Mouse (Mus musculus): ENCODE data around the gene Dusp2. TPM values are rescaled to one million over a fixed set of nuclear protein-coding genes. Genes with fewer than 3 reads are reported as not detected.
A peak's percentile ranks its signal among the peaks of the same experiment; 100 is the strongest.

Dusp2 gene
- polyA plus RNA-seq, 1 experiment from 2014 or later = 4.9 TPM

DNA sequence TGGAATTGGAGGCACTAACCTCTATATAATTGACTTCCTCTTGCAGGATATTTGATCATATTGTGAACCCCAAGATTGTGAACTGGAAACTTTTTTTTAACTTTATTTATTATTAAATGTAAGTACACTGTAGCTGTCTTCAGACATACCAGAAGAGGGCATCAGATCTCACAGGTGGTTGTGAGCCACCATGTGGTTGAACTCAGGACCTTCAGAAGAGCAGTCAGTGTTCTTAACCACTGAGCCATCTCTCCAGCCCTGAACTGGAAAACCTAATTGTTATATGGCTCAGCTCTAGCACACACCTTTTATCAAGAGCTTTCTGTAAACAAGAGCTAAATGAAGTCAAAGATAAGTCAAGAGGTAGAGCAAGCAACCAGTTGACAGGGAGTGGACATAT is 29.8 kb upstream of the Dusp2 start:
- no peak overlapping the region for H3K4me2 ChIP-seq (replicated peaks; ENCODE audit: low read depth, low read length)
- no peaks in the 10 kb centered on the region for H3K9me3 ChIP-seq (ENCODE audit: control insufficient read depth, low read length)
- no peaks in the 10 kb centered on the region for H3K4me1 ChIP-seq (replicated peaks; ENCODE audit: control insufficient read depth, insufficient read depth, low read length)
- no peaks in the 10 kb centered on the region for H3K27me3 ChIP-seq (ENCODE audit: control insufficient read depth, insufficient read depth, low read length)
- no peak for DNase-seq (ENCODE audit: low spot score)
- no peaks in the 10 kb centered on the region for H3K36me3 ChIP-seq (ENCODE audit: control insufficient read depth, insufficient read depth, low read length)
- no peak for ATAC-seq (ENCODE audit: low FRiP score)
- no peak overlapping the region for H3K9ac ChIP-seq (ENCODE audit: low read depth, low read length)
- H3K27ac ChIP-seq (ENCODE audit: low read depth, low read length) = no peak overlapping the region
- H3K4me3 ChIP-seq (ENCODE audit: low read depth, low read length) = no peak overlapping the region

DNA sequence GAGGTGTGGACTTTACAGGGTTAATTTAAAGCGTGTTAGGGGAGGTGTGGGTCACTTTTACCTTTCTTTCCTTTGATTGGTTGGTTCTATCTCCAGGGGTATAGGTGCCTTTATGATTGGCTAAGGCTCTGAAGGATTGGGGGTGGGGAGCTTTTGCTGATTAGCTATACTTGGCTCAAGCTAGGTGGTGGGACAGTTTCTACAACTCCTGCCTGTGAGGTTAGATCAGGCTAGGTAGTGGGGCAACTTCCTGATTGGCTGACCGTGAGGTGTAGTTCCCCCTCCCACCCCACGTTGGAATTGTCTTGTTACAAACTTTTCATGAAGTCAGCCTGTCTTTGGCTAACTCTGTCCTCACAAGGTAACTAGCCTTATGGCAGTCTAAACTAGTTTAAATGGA is 28.8 kb upstream of the Dusp2 start:
- Histone ChIP-seq H3K9ac (ENCODE audit: low read depth, low read length) (no peak overlapping the region), H3K4me2 (replicated peaks; ENCODE audit: low read depth, low read length) (no peak overlapping the region), H3K4me1 (replicated peaks; ENCODE audit: control insufficient read depth, insufficient read depth, low read length) (no peaks in the 10 kb centered on the region), H3K27me3 (ENCODE audit: control insufficient read depth, insufficient read depth, low read length) (no peaks in the 10 kb centered on the region), H3K36me3 (ENCODE audit: control insufficient read depth, insufficient read depth, low read length) (no peaks in the 10 kb centered on the region), H3K4me3 (ENCODE audit: low read depth, low read length) (no peak overlapping the region), H3K9me3 (ENCODE audit: control insufficient read depth, low read length) (no peaks in the 10 kb centered on the region), H3K27ac (ENCODE audit: low read depth, low read length) (no peak overlapping the region)
- no peak for DNase-seq (ENCODE audit: low spot score)
- 41% methylated on average over 3 of the region's 3 CpGs for WGBS
- ATAC-seq (ENCODE audit: low FRiP score) = no peak

DNA sequence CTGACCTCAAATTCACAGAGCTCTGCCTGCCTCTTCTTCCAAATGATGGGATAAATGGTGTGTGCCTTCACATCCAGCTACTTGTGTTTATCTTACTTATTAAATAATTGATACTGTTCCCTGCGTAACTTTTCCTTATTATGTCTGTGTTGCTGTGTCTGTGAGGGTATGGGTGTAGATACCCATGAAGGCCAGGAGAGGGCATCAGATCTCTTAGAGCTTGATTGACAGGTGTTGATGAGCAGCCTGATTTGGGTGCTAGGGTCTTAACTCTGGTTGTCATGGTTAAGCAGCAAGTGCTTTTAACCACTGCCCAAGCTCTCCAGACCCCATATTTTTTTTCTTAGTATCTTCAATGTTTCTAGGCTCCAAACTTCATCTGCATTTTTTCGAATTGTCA is 27.3 kb upstream of the Dusp2 start:
- no peak overlapping the region for H3K27ac ChIP-seq (ENCODE audit: low read depth, low read length)
- no peak overlapping the region for H3K4me3 ChIP-seq (ENCODE audit: low read depth, low read length)
- no peak overlapping the region for H3K4me2 ChIP-seq (replicated peaks; ENCODE audit: low read depth, low read length)
- H3K27me3 ChIP-seq (ENCODE audit: control insufficient read depth, insufficient read depth, low read length) = no peaks in the 10 kb centered on the region
- H3K4me1 ChIP-seq (replicated peaks; ENCODE audit: control insufficient read depth, insufficient read depth, low read length) = no peaks in the 10 kb centered on the region
- WGBS = 97% methylated on average over 2 of the region's 2 CpGs
- DNase-seq (ENCODE audit: low spot score) (peak; percentile 11), ATAC-seq (ENCODE audit: low FRiP score) (no peak)
- no peak overlapping the region for H3K9ac ChIP-seq (ENCODE audit: low read depth, low read length)
- H3K9me3 ChIP-seq (ENCODE audit: control insufficient read depth, low read length) = no peaks in the 10 kb centered on the region
- no peaks in the 10 kb centered on the region for H3K36me3 ChIP-seq (ENCODE audit: control insufficient read depth, insufficient read depth, low read length)

DNA sequence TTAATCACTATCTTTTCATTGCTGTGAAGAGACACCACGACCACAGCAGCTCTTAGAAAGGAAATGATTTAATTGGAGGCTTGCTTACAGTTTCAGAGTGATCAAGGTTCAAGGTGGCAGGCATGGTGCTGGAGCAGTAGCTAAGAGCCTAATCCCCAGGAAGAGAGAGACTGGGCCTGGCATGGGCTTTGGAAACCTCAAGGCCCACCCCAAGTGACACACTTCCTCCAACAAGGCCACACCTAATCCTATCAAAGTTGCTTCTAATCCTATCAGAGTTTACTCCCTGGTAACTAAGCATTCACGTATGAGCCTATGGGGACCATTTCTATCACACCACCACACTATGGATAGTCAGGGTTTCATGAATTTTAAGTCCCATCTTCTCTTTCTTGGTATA is 25.7 kb upstream of the Dusp2 start:
- Histone ChIP-seq H3K4me3 (ENCODE audit: low read depth, low read length) (no peak overlapping the region), H3K36me3 (ENCODE audit: control insufficient read depth, insufficient read depth, low read length) (no peaks in the 10 kb centered on the region), H3K9ac (ENCODE audit: low read depth, low read length) (no peak overlapping the region), H3K27ac (ENCODE audit: low read depth, low read length) (no peak overlapping the region), H3K4me1 (replicated peaks; ENCODE audit: control insufficient read depth, insufficient read depth, low read length) (no peaks in the 10 kb centered on the region), H3K27me3 (ENCODE audit: control insufficient read depth, insufficient read depth, low read length) (no peaks in the 10 kb centered on the region), H3K4me2 (replicated peaks; ENCODE audit: low read depth, low read length) (no peak overlapping the region), H3K9me3 (ENCODE audit: control insufficient read depth, low read length) (no peaks in the 10 kb centered on the region)
- WGBS = 76% methylated on average over 2 of the region's 2 CpGs
- ATAC-seq (ENCODE audit: low FRiP score) (no peak), DNase-seq (ENCODE audit: low spot score) (no peak)

DNA sequence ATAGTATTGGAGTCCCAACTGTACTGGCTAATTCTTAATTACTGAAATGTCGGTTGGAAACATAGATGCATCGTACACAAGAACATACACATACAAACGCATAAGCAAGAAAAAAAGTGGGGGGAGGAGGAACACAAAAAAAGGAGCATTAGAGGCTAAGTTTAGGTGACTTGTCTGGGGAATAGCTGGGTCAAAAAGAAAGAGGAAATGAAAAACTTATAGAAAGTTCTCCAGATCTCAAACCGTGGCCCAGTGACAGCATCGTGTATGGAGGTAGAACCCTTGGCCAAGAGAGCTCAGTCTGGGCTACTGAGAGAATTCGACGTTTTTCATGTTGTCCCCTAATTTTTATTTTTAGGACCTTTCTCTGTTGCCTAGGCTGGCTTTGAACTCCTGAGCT is 25.3 kb upstream of the Dusp2 start:
- WGBS = 91% methylated on average over 7 of the region's 7 CpGs
- H3K36me3 ChIP-seq (ENCODE audit: control insufficient read depth, insufficient read depth, low read length) = no peaks in the 10 kb centered on the region
- no peak overlapping the region for H3K27ac ChIP-seq (ENCODE audit: low read depth, low read length)
- no peak overlapping the region for H3K9ac ChIP-seq (ENCODE audit: low read depth, low read length)
- no peaks in the 10 kb centered on the region for H3K27me3 ChIP-seq (ENCODE audit: control insufficient read depth, insufficient read depth, low read length)
- H3K9me3 ChIP-seq (ENCODE audit: control insufficient read depth, low read length) = no peaks in the 10 kb centered on the region
- ATAC-seq (ENCODE audit: low FRiP score) = no peak
- H3K4me3 ChIP-seq (ENCODE audit: low read depth, low read length) = no peak overlapping the region
- no peaks in the 10 kb centered on the region for H3K4me1 ChIP-seq (replicated peaks; ENCODE audit: control insufficient read depth, insufficient read depth, low read length)
- DNase-seq (ENCODE audit: low spot score) = no peak
- no peak overlapping the region for H3K4me2 ChIP-seq (replicated peaks; ENCODE audit: low read depth, low read length)

DNA sequence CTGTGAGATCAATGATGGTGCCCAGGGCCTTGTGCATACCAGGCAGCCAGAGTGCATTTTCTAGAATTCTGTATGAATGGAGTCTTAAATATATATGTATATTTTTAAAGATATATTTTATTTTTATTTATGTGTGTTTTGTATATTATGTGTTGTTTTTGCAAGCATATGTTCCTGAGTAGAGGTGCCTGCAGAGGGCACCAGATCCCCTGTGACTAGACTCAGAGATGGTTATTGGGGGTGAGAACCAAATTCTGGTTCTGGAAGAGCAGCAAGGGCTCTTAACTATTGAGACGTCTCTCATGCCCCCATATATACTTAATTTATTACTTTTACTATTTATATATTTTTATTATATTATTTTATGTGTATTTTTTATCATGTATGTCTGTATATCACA is 24.8 kb upstream of the Dusp2 start:
- no peaks in the 10 kb centered on the region for H3K9me3 ChIP-seq (ENCODE audit: control insufficient read depth, low read length)
- no peaks in the 10 kb centered on the region for H3K36me3 ChIP-seq (ENCODE audit: control insufficient read depth, insufficient read depth, low read length)
- H3K4me2 ChIP-seq (replicated peaks; ENCODE audit: low read depth, low read length) = no peak overlapping the region
- H3K27ac ChIP-seq (ENCODE audit: low read depth, low read length) = no peak overlapping the region
- no peaks in the 10 kb centered on the region for H3K27me3 ChIP-seq (ENCODE audit: control insufficient read depth, insufficient read depth, low read length)
- ATAC-seq (ENCODE audit: low FRiP score) = no peak
- no peak overlapping the region for H3K4me3 ChIP-seq (ENCODE audit: low read depth, low read length)
- H3K9ac ChIP-seq (ENCODE audit: low read depth, low read length) = no peak overlapping the region
- no peak for DNase-seq (ENCODE audit: low spot score)
- H3K4me1 ChIP-seq (replicated peaks; ENCODE audit: control insufficient read depth, insufficient read depth, low read length) = no peaks in the 10 kb centered on the region
- 88% methylated on average over 1 of the region's 1 CpGs for WGBS

DNA sequence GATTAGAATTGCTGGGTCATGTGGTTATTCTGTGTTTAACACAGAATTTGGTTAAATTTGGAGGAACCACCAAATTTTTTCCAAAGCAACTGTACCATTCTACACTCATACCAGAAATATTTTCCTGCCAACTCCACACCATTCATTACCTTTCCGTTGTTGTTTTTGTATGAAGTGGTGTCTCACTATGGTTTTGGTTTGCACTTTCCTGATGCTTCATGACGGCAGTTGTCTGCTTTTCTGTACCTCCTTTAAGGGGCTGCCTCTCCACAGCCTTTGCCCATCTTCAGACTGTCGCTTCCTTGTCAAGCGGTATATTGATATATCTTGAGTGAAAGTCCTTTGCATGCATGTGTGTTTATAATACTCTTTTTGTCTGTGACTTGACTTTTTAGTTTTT is 23.2 kb upstream of the Dusp2 start:
- Histone ChIP-seq H3K27ac (ENCODE audit: low read depth, low read length) (no peak overlapping the region), H3K4me3 (ENCODE audit: low read depth, low read length) (no peak overlapping the region), H3K9me3 (ENCODE audit: control insufficient read depth, low read length) (no peaks in the 10 kb centered on the region), H3K9ac (ENCODE audit: low read depth, low read length) (no peak overlapping the region), H3K4me2 (replicated peaks; ENCODE audit: low read depth, low read length) (no peak overlapping the region), H3K4me1 (replicated peaks; ENCODE audit: control insufficient read depth, insufficient read depth, low read length) (no peaks in the 10 kb centered on the region), H3K36me3 (ENCODE audit: control insufficient read depth, insufficient read depth, low read length) (no peaks in the 10 kb centered on the region), H3K27me3 (ENCODE audit: control insufficient read depth, insufficient read depth, low read length) (no peaks in the 10 kb centered on the region)
- ATAC-seq (ENCODE audit: low FRiP score) = no peak
- DNase-seq (ENCODE audit: low spot score) = no peak
- WGBS = 92% methylated on average over 4 of the region's 4 CpGs

DNA sequence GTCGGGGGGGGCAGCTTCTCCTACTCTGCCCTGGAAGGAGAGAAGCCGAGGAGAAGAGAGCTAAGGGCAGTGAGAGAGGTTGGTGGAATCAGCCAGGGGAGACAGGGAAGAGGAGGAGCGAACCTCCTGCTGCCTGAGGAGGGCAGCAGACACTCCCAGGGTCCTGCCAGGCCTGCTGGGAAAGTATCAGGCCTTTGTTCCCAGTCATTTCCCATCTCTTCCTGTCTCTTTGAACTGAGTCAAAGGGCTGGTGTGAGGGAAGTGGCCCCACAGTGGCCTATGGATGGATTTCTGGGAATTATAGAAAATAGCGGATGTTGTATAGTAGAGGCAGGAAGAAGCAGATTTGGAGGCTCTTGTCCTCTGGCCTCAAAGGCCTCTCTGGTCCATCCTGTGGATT is 22.1 kb upstream of the Dusp2 start:
- Histone ChIP-seq H3K27ac (ENCODE audit: low read depth, low read length) (no peak overlapping the region), H3K9me3 (ENCODE audit: control insufficient read depth, low read length) (no peaks in the 10 kb centered on the region), H3K27me3 (ENCODE audit: control insufficient read depth, insufficient read depth, low read length) (no peaks in the 10 kb centered on the region), H3K4me3 (ENCODE audit: low read depth, low read length) (no peak overlapping the region), H3K36me3 (ENCODE audit: control insufficient read depth, insufficient read depth, low read length) (no peaks in the 10 kb centered on the region), H3K4me2 (replicated peaks; ENCODE audit: low read depth, low read length) (no peak overlapping the region), H3K4me1 (replicated peaks; ENCODE audit: control insufficient read depth, insufficient read depth, low read length) (no peaks in the 10 kb centered on the region), H3K9ac (ENCODE audit: low read depth, low read length) (no peak overlapping the region)
- DNase-seq (ENCODE audit: low spot score) (no peak), ATAC-seq (ENCODE audit: low FRiP score) (no peak)
- 44% methylated on average over 4 of the region's 4 CpGs for WGBS

DNA sequence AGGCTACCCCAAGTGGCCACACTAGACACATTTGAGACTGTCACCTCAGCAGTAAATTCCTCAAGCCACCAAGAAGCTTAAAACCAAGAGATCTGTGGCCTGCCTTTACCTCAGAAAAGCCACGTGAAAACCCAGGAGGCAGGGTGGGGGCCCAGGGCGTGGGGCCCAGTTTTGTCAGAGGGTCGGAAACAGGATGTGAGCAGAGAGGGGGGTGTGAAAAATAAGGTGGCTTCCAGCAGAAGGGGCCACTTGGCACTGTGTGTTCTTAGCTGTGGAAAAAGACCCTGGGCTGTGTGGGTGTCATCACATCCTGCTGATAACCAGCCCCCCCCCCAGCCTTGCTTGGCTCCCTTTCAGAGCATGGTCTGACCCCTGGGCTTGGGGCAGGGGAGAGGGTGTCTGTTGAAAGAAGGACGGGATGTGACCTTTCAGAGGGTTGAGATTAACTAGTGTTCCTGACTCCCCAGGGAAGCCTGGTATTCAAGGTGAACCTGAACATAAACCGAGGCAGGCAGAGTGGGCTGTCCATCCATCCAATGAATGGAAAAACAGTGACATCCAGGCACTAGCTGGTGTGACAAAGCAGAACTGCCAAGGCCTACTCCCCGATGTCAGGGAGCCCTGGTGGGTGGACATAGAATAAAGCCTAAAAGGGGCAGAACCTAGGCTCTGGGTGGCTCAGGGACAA is 21.3 kb upstream of the Dusp2 start:
- H3K36me3 ChIP-seq (ENCODE audit: control insufficient read depth, insufficient read depth, low read length) = no peaks in the 10 kb centered on the region
- 74% methylated on average over 6 of the region's 6 CpGs for WGBS
- H3K4me2 ChIP-seq (replicated peaks; ENCODE audit: low read depth, low read length) = no peak overlapping the region
- ATAC-seq (ENCODE audit: low FRiP score) = no peak
- no peak overlapping the region for H3K27ac ChIP-seq (ENCODE audit: low read depth, low read length)
- no peak overlapping the region for H3K4me3 ChIP-seq (ENCODE audit: low read depth, low read length)
- no peak overlapping the region for H3K9ac ChIP-seq (ENCODE audit: low read depth, low read length)
- no peaks in the 10 kb centered on the region for H3K27me3 ChIP-seq (ENCODE audit: control insufficient read depth, insufficient read depth, low read length)
- H3K4me1 ChIP-seq (replicated peaks; ENCODE audit: control insufficient read depth, insufficient read depth, low read length) = no peaks in the 10 kb centered on the region
- no peaks in the 10 kb centered on the region for H3K9me3 ChIP-seq (ENCODE audit: control insufficient read depth, low read length)
- no peak for DNase-seq (ENCODE audit: low spot score)

Data from hindbrain, embryonic 11.5 days (tissue).